Mouse (Mus musculus) embryonic facial prominence, embryonic 14.5 days (tissue): ENCODE measurements around the gene Poc1a. TPM values are rescaled to one million over a fixed set of nuclear protein-coding genes. Genes with fewer than 3 reads are reported as not detected.

ENCODE experiments used
- ATAC-seq: fragments of 200-750 bp; cut with Nextera tagmentation; 2 replicates; pipeline ENCODE4 v1.8.0; 2017; ENCODE audit warnings: low read depth, moderate number of reproducible peaks, moderate TSS enrichment
- DNase-seq: peaks from one replicate; pipeline ENCODE4 v3.0.0-alpha.2; 2015; ENCODE audit warnings: low spot score
- H3K27ac ChIP-seq: fragments of 300-500 bp; sonication (generic); replicated peaks from 2 replicates; pipeline ENCODE4 v1.5.1; 2014; ENCODE audit warnings: low read depth, mild to moderate bottlenecking, low read length, moderate library complexity
- H3K27me3 ChIP-seq: fragments of 300-500 bp; sonication (generic); replicated peaks from 2 replicates; pipeline ENCODE4 v1.6.1; 2014; ENCODE audit warnings: low read length; ENCODE audit not compliant: control insufficient read depth, insufficient read depth
- H3K36me3 ChIP-seq: fragments of 300-500 bp; sonication (generic); 2 replicates; pipeline ENCODE4 v1.6.1; 2014; ENCODE audit warnings: low read length, mixed read lengths; ENCODE audit not compliant: control insufficient read depth, insufficient read depth
- H3K4me1 ChIP-seq: fragments of 300-500 bp; sonication (generic); 2 replicates; pipeline ENCODE4 v1.6.1; 2014; ENCODE audit warnings: antibody characterized with exemption, low read length; ENCODE audit not compliant: control insufficient read depth, insufficient read depth
- H3K4me2 ChIP-seq: fragments of 300-500 bp; sonication (generic); 2 replicates; pipeline ENCODE4 v1.6.1; 2014; ENCODE audit warnings: low read depth, mild to moderate bottlenecking, low read length, moderate library complexity, mixed read lengths
- H3K4me3 ChIP-seq: fragments of 300-500 bp; sonication (generic); 2 replicates; pipeline ENCODE4 v1.5.1; 2014; ENCODE audit warnings: low read depth, mild to moderate bottlenecking, low read length
- H3K9ac ChIP-seq: fragments of 300-500 bp; sonication (generic); 2 replicates; pipeline ENCODE4 v1.6.1; 2014; ENCODE audit warnings: low read depth, mild to moderate bottlenecking, low read length, moderate library complexity, mixed read lengths
- H3K9me3 ChIP-seq: fragments of 300-500 bp; sonication (generic); 2 replicates; pipeline ENCODE4 v1.6.1; 2016; ENCODE audit warnings: low read length; ENCODE audit not compliant: control insufficient read depth
- WGBS: fragments of 180-500 bp; shearing (Covaris S2); extraction: QIAGEN DNeasy Blood & Tissue Kit; methylation state at CpG from one replicate; pipeline ENCODE4 v1.1.7; 2014; 5-methylcytosine and 5-hydroxymethylcytosine counted together
- polyA plus RNA-seq: library from polyadenylated mRNA; unstranded; fragments of >200 nt; fragmentation: Nextera tagmentation; extraction: Ambion mirVana; gene quantifications from 2 replicates; pipeline ENCODE4 v1.2.1, GENCODE M21; 2014

Gene Poc1a
- polyA plus RNA-seq, 1 experiment from 2014 or later = 16.6 TPM

DNA sequence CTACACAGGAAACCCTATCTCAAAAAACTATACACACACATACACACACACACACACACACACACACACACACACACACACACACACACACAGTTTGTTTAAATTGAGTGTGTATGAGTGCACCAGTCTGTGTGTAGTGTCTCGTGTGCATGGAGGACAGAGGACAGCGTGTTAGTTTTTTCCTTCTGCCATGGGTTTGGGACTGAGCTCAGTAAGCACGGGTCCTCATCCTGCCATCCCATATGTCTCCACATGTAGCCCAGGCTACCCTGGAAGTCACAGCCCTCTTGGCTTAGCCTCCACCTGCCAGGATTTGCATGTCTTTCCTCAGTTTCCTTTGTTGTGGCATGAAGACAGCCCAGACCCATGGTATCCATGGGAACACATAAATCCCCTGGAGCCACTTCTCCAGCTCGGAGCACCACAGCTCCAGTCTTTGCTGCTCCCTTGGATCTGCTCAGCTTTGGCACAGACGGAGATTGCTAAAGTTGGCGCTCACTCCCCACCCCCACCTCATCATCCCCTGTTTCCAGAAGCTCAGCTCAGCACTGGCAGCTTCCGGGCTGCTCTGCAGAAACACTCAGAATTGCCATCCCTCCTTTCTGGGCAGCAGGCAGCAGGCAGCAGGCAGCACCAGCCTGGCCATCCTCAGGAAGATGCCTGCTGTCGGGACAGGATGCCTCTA, 46.4 kb downstream of the Poc1a start:
- H3K27ac ChIP-seq = no peak overlapping the region; the same call in 1 of the 2 replicates
- 76% methylated on average over 8 of the region's 8 CpGs for WGBS
- H3K36me3 ChIP-seq = no peaks in the 10 kb centered on the region
- no peak overlapping the region for H3K9ac ChIP-seq
- no peak overlapping the region for H3K4me2 ChIP-seq
- H3K9me3 ChIP-seq = no peaks in the 10 kb centered on the region
- DNase-seq (no peak), ATAC-seq (no peak; the same call in 1 of the 2 replicates)
- H3K27me3 ChIP-seq = no peaks in the 10 kb centered on the region
- no peak overlapping the region for H3K4me3 ChIP-seq
- H3K4me1 ChIP-seq = peaks cover 20% of the 10 kb centered on the region

DNA sequence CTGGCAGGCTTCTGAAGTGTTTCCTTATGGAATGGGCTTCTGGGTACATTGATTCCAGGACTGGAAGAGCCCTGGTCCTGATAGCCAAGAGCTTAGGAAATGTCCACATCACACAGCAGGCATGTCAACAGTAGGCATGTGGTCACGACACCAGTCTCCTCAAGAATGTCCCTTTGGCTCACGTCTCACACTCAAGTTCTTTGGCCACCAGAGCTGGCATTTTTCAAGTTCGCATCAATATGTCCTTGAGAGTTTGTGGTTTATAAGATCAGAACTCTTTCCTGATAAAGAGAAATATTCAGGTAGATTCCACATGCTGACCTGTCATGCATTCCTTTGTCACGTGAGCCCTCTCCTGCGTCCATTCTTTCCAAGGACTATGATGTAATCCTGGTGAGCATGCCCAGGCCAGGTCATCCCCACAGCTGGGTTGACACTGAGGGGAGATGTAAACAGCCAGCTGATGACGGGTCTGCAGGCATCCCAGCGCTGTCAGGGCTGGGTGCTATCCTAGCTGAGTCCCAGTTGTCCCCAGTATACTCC, 47.3 kb downstream of the Poc1a start:
- 75% methylated on average over 7 of the region's 7 CpGs for WGBS
- no peaks in the 10 kb centered on the region for H3K9me3 ChIP-seq
- no peak for DNase-seq
- no peak overlapping the region for H3K27ac ChIP-seq
- no peak overlapping the region for H3K4me3 ChIP-seq
- ATAC-seq = no peak
- peaks cover 12% of the 10 kb centered on the region; the same call in 1 of the 2 replicates for H3K4me1 ChIP-seq
- no peaks in the 10 kb centered on the region for H3K27me3 ChIP-seq
- H3K36me3 ChIP-seq = no peaks in the 10 kb centered on the region
- H3K4me2 ChIP-seq = no peak overlapping the region
- 0 out of 2 replicates have a peak overlapping the region, but pooled peaks have one; percentile 3 for H3K9ac ChIP-seq

- H3K9ac ChIP-seq = 0 out of 2 replicates have a peak overlapping the region, but pooled peaks have one; percentile 3
- peak; percentile 48; the same call in 1 of the 2 replicates for ATAC-seq
- H3K4me1 ChIP-seq = peaks cover 12% of the 10 kb centered on the region; the same call in 1 of the 2 replicates
- no peaks in the 10 kb centered on the region for H3K36me3 ChIP-seq
- DNase-seq = peak; percentile 61
- no peak overlapping the region for H3K4me2 ChIP-seq
- no peak overlapping the region for H3K4me3 ChIP-seq
- 65% methylated on average over 5 of the region's 5 CpGs for WGBS
- H3K27ac ChIP-seq = peak overlapping the region; percentile 44; the same call in 1 of the 2 replicates
- H3K27me3 ChIP-seq = no peaks in the 10 kb centered on the region
- H3K9me3 ChIP-seq = no peaks in the 10 kb centered on the region
Measured at GRCm38 (mm10) chr9:106328772-106329511, 48.1 kb downstream of the Poc1a start.

DNA sequence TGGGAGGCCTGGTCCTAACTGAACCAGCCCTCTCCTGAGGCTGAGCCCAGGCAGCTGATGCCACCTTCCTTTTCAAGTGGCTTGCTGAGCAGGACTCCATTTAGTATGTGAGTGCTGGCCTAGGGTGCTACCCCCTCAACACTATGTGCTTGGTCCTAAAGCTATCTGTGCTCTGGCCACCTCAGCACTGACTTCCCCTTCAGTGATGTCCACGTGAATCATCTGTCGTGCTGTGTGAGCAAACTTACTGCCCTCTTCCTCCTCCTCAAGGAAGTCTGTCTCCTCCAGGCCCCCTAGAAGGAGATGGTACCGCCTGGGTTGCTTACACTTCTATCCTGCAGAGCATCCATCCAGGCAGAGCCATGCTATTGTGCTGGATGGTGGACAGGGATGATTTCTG, 51.9 kb downstream of the Poc1a start:
- Histone ChIP-seq H3K4me3 (no peak overlapping the region), H3K27ac (no peak overlapping the region), H3K36me3 (no peaks in the 10 kb centered on the region), H3K9me3 (no peaks in the 10 kb centered on the region), H3K4me1 (peaks cover 24% of the 10 kb centered on the region), H3K4me2 (no peak overlapping the region), H3K9ac (no peak overlapping the region), H3K27me3 (no peaks in the 10 kb centered on the region)
- DNase-seq = no peak
- no peak for ATAC-seq
- 86% methylated on average over 3 of the region's 3 CpGs for WGBS

- Histone ChIP-seq H3K4me2 (no peak overlapping the region), H3K9me3 (no peaks in the 10 kb centered on the region), H3K4me3 (no peak overlapping the region), H3K9ac (peak overlapping the region; percentile 38; the same call in 1 of the 2 replicates), H3K4me1 (peaks cover 60% of the 10 kb centered on the region), H3K36me3 (no peaks in the 10 kb centered on the region), H3K27me3 (no peaks in the 10 kb centered on the region), H3K27ac (peak overlapping the region; percentile 95)
- 30% methylated on average over 9 of the region's 9 CpGs for WGBS
- peak; percentile 83 for DNase-seq
- peak; percentile 53 for ATAC-seq
Measured at GRCm38 (mm10) chr9:106337620-106338019, 56.8 kb downstream of the Poc1a start.

DNA sequence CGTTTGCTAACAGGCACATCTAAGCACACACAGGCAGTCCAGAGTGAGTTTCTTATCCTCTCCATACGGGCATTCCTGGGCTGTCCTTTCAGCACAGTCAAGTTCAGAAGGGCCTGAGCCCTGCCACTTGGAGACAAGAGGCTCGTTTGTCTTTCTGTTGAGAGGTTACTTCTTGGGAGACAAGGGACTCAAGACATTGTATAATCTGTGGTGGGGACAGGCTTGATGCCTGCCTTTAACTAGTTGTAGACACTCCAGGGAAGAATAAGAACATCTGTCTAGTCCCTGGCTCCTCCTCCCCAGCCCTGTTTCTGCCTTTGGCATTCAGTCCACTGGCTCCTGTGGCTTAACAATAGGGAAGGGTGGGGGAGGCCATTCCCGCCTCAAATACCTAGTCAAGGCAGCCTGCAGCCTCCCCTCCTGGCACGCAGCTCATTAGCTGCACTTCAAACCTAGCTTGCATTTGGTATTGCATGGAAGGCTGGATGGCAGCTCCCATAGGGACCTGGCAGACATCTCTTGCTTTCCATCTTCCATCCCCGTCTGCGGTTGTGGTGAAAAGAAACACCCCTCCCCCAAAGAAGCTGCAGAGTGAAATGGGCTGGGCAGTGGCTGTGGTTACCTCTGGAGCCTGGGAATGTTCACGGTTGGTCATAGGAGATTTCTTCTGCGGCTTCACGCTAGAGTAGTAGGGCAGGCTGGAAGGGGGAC, 57.8 kb downstream of the Poc1a start:
- DNase-seq = peak; percentile 88
- Histone ChIP-seq H3K4me3 (no peak overlapping the region), H3K9me3 (no peaks in the 10 kb centered on the region), H3K4me2 (peak overlapping the region; percentile 36), H3K27ac (peak overlapping the region; percentile 95), H3K36me3 (no peaks in the 10 kb centered on the region), H3K9ac (peak overlapping the region; percentile 38; the same call in 1 of the 2 replicates), H3K27me3 (no peaks in the 10 kb centered on the region), H3K4me1 (peaks cover 63% of the 10 kb centered on the region)
- peak; percentile 74 for ATAC-seq
- 6% methylated on average over 10 of the region's 10 CpGs for WGBS

GRCm38 (mm10) chr9:106339173-106339558, 58.3 kb downstream of the Poc1a start:
- Histone ChIP-seq H3K4me3 (no peak overlapping the region), H3K27ac (peak overlapping the region; percentile 95), H3K9me3 (no peaks in the 10 kb centered on the region), H3K36me3 (no peaks in the 10 kb centered on the region), H3K4me2 (peak overlapping the region; percentile 36), H3K9ac (0 out of 2 replicates have a peak overlapping the region, but pooled peaks have one; percentile 10), H3K4me1 (peaks cover 63% of the 10 kb centered on the region), H3K27me3 (no peaks in the 10 kb centered on the region)
- WGBS = 38% methylated on average over 6 of the region's 6 CpGs
- DNase-seq (no peak), ATAC-seq (peak; percentile 28; the same call in 1 of the 2 replicates)

DNA sequence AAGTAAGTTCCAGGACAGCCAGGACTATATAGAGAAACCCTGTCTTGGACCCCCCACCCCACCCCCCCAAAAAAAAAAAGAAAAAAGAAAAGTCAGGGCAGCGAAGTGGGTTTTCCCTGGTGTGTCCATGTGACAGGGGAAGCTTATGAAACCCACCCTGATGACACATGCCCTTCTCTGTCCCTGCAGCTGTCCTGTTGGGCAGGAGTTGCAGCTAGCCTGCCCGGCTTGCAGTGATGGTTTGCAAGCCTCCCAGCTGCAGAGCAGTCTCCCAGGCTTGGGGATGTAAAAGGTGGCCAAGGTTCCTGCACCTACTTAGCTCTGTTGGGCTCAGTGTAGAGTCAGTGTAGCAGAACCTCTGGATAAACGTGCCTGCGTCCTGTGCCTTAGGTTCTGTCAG, 58.9 kb downstream of the Poc1a start:
- DNase-seq (no peak), ATAC-seq (no peak)
- H3K4me2 ChIP-seq = no peak overlapping the region
- no peaks in the 10 kb centered on the region for H3K9me3 ChIP-seq
- peaks cover 68% of the 10 kb centered on the region for H3K4me1 ChIP-seq
- H3K9ac ChIP-seq = no peak overlapping the region
- no peaks in the 10 kb centered on the region for H3K36me3 ChIP-seq
- 72% methylated on average over 4 of the region's 4 CpGs for WGBS
- H3K27me3 ChIP-seq = no peaks in the 10 kb centered on the region
- H3K27ac ChIP-seq = peak overlapping the region; percentile 95
- no peak overlapping the region for H3K4me3 ChIP-seq
